Mouse (Mus musculus) right cerebral cortex, adult 2 months (tissue): ENCODE results near the gene Nudcd3.

Source experiments
- DNase-seq, 2 experiments: peaks; one replicate each; pipeline ENCODE4 v3.0.0; 2021 to 2022; ENCODE audit warnings: low spot score in 2 of 2

The Nudcd3 gene

DNA sequence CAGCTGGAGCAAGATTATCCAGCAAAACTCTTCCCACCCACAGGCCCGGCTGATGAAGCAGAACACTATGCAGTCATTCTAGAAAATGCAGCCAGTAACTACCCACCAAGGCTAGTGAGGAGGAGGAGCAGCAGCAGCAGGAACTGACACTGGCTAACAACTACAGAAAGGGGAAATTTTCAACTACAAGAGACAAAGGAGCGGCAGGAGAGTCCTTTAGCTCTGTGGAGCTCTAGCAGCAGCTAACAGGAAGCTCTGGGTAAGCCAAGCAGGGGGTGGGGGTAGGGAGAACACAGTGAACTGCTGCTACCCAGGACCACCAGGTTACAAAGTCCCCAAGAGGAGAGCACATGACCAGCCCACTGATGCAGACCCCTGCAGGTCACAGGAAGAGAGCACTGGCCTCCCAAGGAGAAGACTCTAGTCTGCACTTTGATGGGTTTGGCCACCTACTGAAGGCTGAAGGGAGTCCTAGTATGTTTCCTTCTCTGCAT, 21.5 kb downstream of the Nudcd3 start:
- peak; percentile 61 to 69 for DNase-seq

DNA sequence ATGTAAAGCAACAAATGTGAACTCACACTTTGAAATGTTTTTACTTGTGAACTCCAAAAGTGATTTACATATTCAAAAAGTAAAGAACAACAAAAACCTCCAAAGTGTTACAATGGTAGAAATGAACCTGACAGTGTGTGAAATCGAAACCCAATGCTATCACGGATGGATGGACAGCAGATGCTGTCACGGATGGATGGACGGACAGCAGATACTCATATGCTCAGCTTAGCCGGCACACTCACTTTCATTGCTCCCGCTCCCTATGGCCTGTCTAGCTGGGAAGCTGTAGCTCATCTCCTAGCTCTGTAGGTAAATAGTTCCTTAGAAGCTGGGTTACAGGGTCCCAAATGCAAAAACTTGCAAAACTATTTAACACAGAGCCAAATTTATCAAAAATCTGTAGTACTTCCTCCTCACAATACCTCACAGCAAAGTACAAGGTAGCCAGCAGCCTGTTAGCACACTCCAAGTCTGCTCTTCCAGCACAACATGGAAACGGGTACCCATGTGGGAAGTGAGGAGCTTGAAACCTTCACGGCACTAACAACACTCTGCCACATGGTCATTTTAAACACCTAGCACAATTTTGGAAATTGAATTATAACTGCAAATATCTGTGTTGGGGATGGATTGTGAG, 22.3 kb downstream of the Nudcd3 start:
- DNase-seq = no peak

DNA sequence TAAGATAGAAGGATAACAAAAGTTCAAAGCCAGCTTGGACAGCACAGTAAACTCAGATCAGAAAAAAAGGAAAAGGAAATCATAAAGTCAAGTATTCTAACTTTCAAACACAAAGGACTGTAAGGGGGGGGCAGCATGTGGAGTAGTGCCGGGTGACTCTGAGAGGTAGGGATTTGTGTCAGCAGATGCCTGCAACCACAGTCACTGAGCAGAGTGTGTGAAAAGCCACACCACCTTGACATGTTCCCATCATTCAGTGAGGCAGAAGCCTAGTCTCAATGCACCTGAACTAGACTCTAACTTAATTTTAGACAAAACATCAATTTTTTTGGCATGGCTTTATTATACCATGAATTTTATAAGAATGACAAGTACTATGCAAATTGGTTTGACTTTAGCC, 24.7 kb downstream of the Nudcd3 start:
- DNase-seq = no peak

DNA sequence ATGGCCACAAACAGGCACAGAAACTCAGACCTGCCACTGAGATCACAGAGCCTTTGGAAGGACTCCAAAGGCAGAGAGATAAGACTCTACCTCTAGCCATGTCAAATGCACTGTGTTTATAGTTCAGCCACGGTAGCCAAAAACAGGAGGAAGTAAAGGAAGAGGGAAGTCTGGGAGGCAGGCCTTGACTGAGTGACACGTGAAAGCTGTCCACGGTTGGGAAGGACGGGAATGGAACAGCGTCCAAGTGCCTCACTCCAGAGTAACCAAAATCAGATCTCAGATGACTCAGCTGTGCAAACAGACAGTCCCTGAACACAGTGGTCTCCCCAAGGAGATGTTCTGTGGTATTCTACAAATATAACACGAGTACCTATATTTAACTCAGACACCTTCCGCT, 25.5 kb downstream of the Nudcd3 start:
- DNase-seq = peak in 1 of 2 experiments; percentile 59

DNA sequence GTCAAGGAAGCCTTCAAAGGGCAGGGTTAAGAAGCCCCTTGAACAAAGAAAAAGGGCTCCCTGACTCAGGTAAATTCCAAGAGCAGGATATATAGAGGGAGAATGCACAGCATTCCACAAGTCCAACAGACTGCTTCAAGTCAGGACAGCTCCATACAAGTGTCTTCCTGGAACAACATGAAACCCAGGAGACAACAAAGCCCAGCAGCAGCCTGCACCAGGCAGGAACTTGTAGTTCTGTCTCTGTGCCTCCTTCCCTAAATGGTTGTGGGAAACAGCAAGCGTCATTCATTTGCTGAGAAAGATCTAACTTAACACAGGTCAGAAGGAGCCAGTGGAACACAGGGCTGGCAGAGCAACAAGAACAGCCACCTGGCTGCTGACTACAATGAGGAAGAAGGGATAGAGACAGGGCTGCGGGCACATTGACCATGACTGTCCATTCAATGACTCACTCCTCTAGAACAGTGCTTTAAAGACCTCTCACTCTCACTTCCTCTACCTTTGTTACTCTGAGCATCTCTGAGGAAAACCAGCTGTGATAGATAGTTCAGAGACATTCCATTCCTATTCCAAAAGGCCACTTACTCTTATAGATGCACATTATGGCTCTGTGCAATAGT, 31.1 kb downstream of the Nudcd3 start:
- no peak for DNase-seq

DNA sequence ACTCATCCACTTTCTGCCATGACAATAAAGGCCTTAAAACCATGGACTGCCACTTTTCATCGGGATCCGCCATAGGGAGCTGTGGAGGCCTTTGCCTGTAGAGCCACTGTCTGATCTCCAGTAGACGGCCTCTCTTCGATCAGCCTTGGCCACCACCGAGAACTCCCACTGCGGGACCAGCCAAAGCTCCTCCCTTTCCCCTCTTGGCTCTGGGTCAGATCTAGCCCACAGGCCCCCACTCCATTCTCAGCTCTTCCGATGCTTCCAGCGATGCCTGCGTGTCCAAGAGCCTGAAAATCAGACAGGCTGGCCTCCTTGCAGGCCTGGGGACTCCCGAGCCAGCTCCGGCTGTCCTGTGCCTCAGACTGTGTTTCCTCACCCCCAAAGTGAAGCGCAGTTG, 33.9 kb downstream of the Nudcd3 start:
- no peak for DNase-seq

DNA sequence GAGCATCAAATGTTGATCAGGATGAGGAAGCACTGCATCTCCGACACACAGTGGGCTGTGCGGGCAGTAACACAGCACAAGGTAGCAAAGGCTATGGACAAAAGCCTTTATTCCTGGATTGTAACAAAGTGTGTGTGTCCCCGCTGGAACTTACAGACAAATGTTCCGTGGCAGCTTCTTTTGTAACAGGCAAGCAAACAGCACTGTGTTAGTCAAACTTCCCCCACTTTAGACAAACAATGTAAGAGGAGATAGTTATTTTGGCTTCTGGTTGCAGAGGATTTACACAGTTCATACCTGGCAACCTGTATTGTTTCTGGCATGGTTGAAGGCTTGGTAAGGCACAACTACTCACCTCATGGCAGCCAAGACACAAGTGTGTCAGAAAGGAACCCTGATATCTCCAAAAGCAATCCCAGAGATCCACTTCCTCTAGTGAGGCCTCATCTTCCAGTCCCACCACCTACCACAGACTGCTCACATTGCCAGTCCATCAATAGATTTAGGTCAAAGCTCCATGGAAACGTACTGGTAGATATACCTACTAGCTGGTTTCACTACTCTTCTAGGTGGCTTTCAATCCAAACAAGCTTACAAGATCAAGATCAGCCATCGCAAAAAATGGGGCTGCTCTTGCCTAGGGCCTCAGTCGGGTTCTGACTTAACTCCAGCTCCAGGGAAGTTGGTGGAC, 34.7 kb downstream of the Nudcd3 start:
- DNase-seq = no peak

DNA sequence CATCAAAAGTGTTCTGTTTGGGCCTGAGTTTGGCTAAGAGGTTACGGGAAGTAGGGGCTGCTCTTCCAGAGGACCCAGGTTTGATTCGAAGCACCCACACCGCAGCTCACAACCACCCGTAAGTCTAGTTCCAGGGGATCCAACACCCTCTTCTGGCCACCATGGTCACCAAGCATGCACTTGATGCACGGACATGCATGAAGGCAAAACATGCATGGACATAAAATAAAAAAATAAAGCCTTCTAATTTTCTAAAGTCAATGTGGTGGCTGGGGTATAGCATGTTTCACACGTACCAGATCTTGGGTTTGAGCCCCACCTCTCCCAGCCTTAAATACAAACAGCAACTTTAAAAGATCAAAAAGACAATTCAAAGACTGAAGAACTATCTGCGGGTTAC, 35.4 kb downstream of the Nudcd3 start:
- DNase-seq = no peak

DNA sequence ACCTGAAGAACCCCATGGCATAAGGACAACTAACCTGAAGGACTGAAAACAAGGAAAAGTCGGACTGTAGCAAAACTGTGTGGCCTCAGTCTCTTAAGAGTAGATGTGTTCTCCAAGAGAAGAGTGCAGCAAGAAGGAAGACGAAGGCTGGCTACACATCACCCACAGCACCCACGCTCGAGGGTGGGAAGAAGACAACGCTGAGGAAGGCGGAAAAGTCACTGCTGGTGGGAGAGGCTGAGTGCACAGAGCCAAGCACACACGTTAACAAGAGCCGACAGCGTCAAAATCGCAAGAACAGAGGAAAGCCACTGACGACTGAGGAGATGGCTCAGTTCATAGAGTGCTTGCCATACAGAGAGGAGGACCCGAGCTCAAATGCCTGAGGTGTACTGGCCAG, 36.5 kb downstream of the Nudcd3 start:
- peak; percentile 58 to 63 for DNase-seq

DNA sequence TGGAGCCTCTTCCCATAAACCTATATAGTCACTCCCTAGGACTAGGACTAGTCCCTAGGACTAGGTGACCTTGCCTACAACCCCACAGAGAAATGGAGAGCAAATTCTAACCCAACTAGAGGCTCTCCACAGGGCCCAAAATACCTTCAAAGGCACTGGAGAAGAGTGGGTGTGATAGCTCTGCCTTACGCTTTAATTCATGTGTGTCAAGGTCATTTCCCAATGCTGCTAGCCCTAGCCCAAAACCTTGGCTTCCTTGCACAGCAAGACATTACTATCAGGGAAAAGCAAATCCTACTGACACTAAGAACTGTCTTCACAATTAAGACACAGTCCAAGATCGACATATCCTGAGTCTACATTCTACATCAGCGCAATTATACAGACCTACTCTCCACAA, 37.2 kb downstream of the Nudcd3 start:
- DNase-seq = no peak

DNA sequence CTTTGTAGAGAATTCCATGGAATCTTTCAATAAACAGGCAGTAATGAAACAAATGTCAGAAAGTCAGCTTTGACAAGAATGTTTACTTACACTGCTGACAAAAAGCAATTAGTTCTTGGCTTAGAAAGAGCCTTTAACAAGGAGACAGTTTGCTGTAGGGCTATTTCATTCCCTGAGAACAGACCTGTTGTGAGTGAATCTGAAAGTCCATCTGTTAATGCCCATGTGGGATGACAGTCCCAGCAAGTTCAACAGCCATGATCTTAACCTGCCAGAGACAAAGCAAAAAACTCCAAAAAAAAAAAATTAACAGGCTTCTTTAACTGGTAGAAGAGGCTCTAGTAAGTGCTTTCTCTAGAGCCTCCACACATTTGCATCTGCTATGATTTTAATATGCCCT, 38.7 kb downstream of the Nudcd3 start:
- no peak for DNase-seq

DNA sequence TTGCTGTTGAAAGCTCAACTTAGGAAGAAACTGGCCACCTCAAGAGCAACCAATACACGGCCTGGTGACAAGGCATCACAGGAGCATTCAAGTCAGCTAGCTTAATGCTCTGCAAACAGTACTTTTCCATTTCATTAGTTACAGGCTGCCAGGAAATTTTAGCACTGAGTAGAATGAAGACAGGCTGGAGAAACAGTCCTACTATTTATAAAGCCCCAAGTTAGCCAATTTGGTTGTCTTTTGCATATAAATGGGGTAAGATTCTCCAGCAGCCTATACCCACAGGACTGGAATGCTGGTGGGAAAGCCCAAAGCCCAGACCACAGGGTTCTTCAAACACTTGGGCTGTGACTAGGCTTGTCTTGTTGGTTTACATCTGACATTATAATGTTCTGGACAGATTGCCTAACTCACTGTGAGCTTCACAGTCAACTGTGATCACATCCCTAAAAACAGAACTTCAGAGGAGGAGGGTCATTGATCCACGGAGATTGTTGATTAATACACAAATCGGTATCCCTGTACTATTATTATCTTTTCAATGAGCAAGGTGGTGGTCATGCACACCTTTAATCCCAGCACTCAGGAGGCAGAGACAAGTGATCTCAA, 39.4 kb downstream of the Nudcd3 start:
- no peak for DNase-seq

DNA sequence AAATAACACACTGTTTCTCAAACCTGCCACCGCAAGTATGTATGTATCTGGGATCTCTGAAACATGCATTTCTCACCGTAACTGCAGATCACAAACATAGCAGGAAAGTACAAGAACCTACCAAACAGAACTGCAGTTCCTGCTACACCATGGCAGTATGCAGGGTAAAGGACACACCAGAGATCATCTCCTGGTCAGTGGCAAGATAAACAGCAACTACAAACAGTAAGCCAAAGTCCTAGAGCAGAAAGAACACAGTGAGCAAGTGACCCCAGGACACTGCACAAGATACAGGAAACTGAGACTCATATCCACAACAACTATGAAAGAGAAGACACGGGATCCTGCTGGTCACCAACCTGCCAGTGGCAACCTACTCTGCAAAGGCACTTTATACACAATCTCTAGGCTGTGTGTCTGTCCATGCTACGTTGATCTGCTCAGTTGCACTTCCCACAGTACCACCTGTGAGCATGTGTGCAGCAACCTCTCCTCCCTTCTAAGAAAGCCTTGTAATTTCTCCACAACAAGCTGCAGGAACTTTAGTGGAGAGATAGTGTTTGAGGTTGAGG, 40.4 kb downstream of the Nudcd3 start:
- no peak for DNase-seq

DNA sequence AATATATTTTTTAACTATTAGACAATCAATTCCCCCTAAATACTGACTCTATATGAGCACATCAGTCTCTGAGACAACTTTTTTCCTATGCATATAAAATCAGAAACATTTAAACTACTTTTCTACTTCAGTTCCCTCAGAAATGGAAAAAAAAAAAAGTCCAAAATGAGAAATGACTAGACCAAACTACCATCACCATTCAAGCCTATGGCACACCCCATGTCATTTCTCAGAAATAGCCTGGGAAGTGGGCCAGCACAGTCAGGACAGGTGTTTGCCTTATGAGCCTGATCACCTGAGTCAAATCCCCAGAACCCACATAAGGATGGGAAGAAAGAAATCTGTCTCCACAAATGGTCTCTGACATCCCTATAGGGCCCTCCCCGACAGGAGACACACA, 41.7 kb downstream of the Nudcd3 start:
- DNase-seq = no peak

DNA sequence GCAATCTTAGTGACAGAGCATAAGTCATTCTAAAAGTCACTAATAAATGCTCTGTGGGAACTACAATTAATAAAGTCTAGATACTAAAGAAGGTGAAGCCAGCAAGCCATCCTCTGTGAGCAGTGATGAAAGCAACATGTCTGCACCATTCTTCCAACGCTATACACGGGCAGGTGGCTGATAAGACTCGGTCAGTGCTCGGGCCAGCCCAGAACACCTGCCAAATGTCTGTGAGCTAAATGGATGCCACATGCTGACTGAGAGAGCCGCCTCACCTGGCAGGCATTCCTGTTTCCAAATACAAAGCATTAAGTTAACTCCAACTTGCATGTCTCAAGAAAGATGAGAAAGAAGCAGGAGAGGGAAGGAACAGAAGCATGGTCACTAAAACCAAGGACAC, 43.1 kb downstream of the Nudcd3 start:
- DNase-seq = no peak

DNA sequence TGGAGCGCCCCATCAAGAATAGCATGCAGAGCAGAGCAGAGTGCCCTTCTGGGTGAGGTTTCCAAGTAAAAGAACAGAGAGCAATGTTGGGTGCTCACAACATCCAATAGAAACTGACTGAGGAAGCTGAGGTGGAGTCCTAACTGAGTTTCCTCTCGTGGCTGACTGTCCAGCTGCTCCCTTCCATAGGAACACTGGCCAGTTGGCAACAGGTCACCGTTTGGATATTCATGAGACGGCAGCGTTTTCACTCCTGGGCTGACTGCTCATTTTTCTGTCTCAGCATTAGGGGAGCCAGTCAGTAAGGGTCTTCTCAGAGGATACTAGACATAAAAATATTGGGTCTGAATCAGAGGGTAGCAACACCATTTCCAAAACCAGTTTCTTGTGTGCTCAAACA, 43.6 kb downstream of the Nudcd3 start:
- DNase-seq = no peak

DNA sequence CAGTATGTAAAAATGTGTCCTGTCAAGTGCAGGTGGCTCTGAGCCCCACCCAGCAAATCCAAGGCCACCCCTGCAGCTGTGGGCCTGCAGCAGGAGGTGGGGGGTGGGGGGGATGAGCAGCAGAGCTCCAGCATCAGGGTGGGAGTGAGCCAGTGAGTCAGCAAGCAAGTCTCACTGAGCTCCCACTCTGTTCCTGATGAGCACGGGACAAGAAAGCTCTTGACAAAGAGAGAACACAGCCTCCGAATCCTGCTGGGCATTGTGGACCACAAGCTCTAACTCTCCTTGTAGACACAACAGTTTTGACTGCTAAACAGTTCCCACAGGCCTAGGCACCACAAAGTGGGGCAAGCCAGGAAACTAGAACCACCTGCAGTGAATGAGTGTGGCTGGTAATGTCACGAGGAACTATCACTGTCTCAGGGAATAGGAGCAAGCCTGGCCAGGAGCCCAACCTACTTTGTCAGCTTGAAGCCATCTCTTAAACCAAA, 46.0 kb downstream of the Nudcd3 start:
- DNase-seq = peak; percentile 65

DNA sequence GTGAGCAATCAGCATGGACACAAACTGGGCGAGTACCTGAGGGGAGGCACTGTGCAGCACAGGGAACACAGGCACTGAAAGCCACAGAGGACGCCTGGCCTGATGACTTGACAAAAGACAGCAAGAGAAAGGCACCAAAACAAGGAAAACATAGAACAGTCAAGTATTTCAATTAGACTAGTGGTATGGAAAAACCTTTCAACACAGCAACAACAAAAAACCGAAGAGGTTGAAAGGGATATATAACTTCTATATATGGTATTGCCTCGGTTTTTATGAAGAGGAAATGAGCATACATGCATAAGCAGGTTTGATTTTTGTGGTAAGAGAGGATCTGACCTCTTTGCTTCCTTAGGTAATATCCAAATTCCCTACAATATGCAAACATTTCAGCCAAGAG, 47.4 kb downstream of the Nudcd3 start:
- no peak for DNase-seq

DNA sequence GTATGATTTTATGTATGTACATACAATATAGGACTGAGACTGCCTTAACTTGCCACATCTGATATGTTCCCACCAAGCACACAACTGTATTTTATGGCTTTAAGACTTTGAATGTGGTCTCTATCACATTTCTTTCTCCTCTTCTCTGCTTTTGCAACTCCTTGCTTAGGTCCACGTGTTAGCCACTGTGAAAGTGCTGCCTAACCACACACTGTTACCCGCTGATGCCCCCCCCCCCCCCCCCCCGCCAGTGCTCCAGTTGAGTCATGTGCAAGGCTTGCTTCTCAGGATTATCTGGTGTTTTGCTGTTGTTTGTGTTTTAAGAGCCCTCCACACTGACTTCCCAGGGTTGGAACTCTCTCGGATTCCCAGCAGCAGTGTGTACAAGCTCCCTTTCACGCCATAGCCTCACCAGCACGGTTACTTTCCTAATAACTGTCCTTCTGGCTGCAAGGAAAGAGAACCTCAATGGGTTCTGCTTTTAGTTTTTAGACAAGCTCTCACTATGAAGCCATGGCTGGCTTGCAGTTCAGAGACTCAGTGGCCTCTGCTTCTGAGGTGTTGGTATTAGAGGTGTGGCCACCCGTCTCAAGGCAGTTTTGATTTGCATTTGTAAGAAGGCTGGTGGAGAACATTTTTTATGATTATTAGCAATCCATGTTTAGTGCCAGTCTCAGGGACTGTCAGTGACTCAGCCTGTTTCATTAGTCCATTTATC, 61.8 kb downstream of the Nudcd3 start:
- DNase-seq = no peak

DNA sequence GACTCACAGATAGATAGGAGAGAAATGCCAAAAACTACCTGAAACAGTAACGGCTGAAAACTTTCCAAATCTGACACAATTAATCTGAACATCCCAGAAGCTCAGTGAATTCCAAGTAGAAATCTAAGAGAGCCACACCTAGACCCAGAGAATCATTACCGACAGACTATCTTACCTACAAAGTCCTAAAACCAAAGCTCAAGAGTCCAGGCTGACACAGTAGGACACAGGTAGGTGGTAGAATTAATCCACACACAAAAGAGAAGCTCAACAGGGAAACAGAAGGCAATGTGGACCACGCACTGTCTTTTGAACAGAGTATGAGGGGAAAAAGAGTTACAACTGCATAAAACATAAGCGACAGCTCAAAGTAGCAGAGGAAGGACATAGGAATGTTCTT, 67.3 kb downstream of the Nudcd3 start:
- DNase-seq = no peak

DNA sequence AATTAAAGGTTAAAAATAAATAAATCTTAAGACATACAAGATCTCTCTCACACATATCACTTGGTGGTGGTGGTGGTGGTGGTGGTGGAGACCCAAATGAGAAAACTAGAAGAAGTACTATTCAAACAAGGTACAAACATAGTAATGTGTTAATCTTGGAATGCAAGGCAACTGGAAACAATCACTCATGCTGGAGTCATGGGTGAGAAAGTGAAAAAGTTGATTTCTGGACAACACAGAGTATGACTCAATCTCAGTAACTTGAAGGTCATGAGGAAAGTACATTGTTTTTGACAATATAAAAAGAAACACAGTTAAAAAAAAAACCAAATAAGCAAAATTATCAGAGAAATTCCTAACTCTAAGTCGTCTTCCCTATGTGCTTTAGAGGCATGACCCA, 69.6 kb downstream of the Nudcd3 start:
- DNase-seq = no peak
